Mouse (Mus musculus) thymus, adult 2 months (tissue): ENCODE data around the gene Chp1.

Experiments used
- CTCF ChIP-seq: fragments of 200-500 bp; IDR thresholded peaks from 2 replicates; pipeline ENCODE4 v1.5.1; 2012; ENCODE audit warnings: mild to moderate bottlenecking, control low read depth, low read length, moderate library complexity, borderline replicate concordance; ENCODE audit not compliant: control insufficient read depth, poor library complexity, insufficient read depth; ENCODE audit errors: extremely low read depth
- POLR2A ChIP-seq: fragments of 200-500 bp; IDR thresholded peaks from 2 replicates; pipeline ENCODE4 v1.6.1; 2012; ENCODE audit warnings: mild to moderate bottlenecking, low read length, control low read depth, moderate library complexity; ENCODE audit not compliant: control insufficient read depth, poor library complexity, insufficient read depth; ENCODE audit errors: extremely low read depth

GRCm38 (mm10) chr2:119512292-119512691 lies 35.2 kb upstream of the Chp1 start:
- no peak for TF ChIP-seq CTCF
- TF ChIP-seq POLR2A = no peak
